Mouse (Mus musculus) forebrain, embryonic 15.5 days (tissue): Measurements from ENCODE around the gene Slc4a10. TPM values are rescaled to one million over a fixed set of nuclear protein-coding genes. Genes with fewer than 3 reads are reported as not detected.

ENCODE experiments used
- ATAC-seq: fragments of 200-750 bp; cut with Nextera tagmentation; replicated peaks from 2 replicates; pipeline ENCODE4 v1.8.0; 2017; ENCODE audit warnings: mild to moderate bottlenecking, moderate TSS enrichment, moderate library complexity
- H3K27ac ChIP-seq: fragments of 300-500 bp; sonication (generic); replicated peaks from 2 replicates; pipeline ENCODE4 v1.5.1; 2015; ENCODE audit warnings: mild to moderate bottlenecking, inconsistent platforms
- H3K27me3 ChIP-seq: fragments of 300-500 bp; sonication (generic); 2 replicates; pipeline ENCODE4 v1.6.1; 2015; ENCODE audit warnings: inconsistent platforms
- H3K36me3 ChIP-seq: fragments of 300-500 bp; sonication (generic); 2 replicates; pipeline ENCODE4 v1.6.1; 2015; ENCODE audit warnings: mild to moderate bottlenecking, inconsistent platforms
- H3K4me1 ChIP-seq: fragments of 300-500 bp; sonication (generic); 2 replicates; pipeline ENCODE4 v1.6.1; 2015; ENCODE audit warnings: inconsistent platforms
- H3K4me2 ChIP-seq: fragments of 300-500 bp; sonication (generic); replicated peaks from 2 replicates; pipeline ENCODE4 v1.6.1; 2015; ENCODE audit warnings: mild to moderate bottlenecking, inconsistent platforms
- H3K4me3 ChIP-seq: fragments of 300-500 bp; sonication (generic); 2 replicates; pipeline ENCODE4 v1.5.1; 2015; ENCODE audit warnings: mild to moderate bottlenecking, inconsistent platforms
- H3K9ac ChIP-seq: fragments of 300-500 bp; sonication (generic); replicated peaks from 2 replicates; pipeline ENCODE4 v1.6.1; 2015; ENCODE audit warnings: mild to moderate bottlenecking, inconsistent platforms
- H3K9me3 ChIP-seq: fragments of 300-500 bp; sonication (generic); 2 replicates; pipeline ENCODE4 v1.6.1; 2016; ENCODE audit warnings: inconsistent platforms
- WGBS: fragments of 180-500 bp; shearing (Covaris S2); methylation state at CpG from one replicate; pipeline ENCODE4 v1.1.7; 2015; ENCODE audit warnings: mixed read lengths; 5-methylcytosine and 5-hydroxymethylcytosine counted together
- polyA plus RNA-seq: library from polyadenylated mRNA; unstranded; fragments of >200 nt; fragmentation: Nextera tagmentation; extraction: Ambion mirVana; gene quantifications from 2 replicates; pipeline ENCODE4 v1.2.1, GENCODE M21; 2015

The Slc4a10 gene
- polyA plus RNA-seq, 1 experiment from 2014 or later: 8.9 TPM

DNA sequence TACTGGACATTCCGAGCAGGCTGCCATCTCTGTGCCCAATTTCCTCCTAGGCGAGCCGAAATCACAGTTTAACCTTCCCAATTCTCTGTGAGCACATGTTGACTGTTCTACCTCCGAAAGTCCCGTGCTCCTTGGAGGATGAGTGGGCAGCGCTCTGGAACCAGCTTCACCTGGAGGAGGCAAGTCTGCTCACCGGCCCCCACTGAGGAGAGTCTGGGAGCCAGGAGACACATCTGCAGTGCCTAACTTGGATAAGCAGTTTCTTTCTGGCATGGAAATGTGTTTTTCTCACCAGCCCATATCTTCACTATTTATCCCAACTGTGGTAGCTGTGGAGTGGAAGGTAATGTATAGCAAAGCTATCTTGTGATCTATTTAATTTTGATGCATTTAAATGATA lies 311.0 kb downstream of the Slc4a10 start:
- 89% methylated on average over 7 of the region's 7 CpGs for WGBS
- Histone ChIP-seq H3K4me2 (no peak overlapping the region), H3K27me3 (no peaks in the 10 kb centered on the region), H3K36me3 (no peaks in the 10 kb centered on the region), H3K4me3 (no peak overlapping the region), H3K27ac (no peak overlapping the region), H3K9ac (no peak overlapping the region), H3K9me3 (no peaks in the 10 kb centered on the region), H3K4me1 (peaks cover 20% of the 10 kb centered on the region)
- no peak for ATAC-seq

DNA sequence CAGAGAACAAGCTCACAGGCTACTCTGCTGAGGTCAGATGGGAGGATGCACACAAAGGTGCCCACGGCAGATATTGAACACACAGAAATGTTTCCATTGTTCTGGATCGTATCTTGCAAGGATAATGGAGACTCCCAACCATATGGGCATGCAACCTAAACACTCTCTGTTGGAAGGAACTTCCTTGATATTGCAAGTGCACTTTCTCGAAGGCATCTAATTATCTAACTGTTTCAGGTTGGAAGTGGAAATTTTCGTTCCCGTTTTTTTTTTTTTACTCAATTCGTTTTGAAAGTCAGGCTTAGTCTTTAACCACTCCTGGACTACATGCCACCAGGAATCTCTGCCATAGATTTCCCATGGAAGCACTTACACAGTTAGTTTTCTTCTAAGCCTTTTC lies 314.6 kb downstream of the Slc4a10 start:
- Histone ChIP-seq H3K4me1 (peaks cover 16% of the 10 kb centered on the region), H3K36me3 (no peaks in the 10 kb centered on the region), H3K4me3 (no peak overlapping the region), H3K27ac (peak overlapping the region; percentile 49), H3K9me3 (no peaks in the 10 kb centered on the region), H3K27me3 (no peaks in the 10 kb centered on the region), H3K4me2 (no peak overlapping the region), H3K9ac (no peak overlapping the region)
- 76% methylated on average over 6 of the region's 6 CpGs for WGBS
- ATAC-seq: no peak

DNA sequence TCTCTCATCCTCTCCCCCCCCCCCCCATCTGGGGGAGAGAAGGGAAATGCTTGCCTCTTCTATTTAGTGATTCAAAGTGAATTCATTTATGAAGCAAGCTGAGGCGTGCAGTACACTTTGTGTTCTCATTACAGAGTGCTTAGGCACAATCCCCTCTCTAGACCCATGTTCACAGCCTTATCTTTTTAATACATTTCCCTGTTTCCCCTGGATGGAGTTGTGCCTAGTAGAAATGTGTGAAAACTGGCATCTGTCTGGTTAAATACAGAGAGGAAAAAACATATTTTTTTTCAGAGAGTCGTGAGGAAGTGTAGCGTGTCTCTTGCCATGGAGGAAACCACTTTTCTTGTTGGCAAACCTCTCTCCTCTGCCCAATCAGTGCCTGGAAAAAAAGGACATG lies 315.3 kb downstream of the Slc4a10 start:
- peak overlapping the region; percentile 49 for H3K27ac ChIP-seq
- H3K4me2 ChIP-seq: no peak overlapping the region
- no peak overlapping the region for H3K4me3 ChIP-seq
- peaks cover 16% of the 10 kb centered on the region for H3K4me1 ChIP-seq
- no peaks in the 10 kb centered on the region for H3K27me3 ChIP-seq
- ATAC-seq: peak; percentile 73; the same call in 1 of the 2 replicates
- H3K9ac ChIP-seq: no peak overlapping the region
- H3K36me3 ChIP-seq: no peaks in the 10 kb centered on the region
- H3K9me3 ChIP-seq: no peaks in the 10 kb centered on the region
- 52% methylated on average over 3 of the region's 3 CpGs for WGBS

DNA sequence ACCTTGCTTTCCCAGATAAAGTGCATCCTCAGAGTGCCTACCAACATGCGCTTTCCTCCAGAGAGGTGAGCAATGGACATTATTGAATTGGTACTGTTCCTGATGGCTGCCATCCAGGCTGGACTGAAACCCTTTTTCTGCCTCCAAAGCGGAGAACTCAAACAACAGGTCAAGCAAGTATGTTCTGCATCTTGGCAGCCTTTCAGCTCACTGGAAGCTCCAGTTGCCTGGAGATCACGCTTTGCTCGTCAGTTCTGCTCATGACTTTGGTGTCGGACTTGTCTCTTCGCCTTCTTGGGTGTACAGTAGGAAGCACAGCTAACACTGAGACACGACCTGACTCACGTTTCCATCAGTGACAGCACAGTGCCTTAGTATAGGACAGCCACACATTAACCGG lies 315.9 kb downstream of the Slc4a10 start:
- Histone ChIP-seq H3K9ac (no peak overlapping the region), H3K4me1 (peaks cover 14% of the 10 kb centered on the region), H3K27me3 (no peaks in the 10 kb centered on the region), H3K27ac (peak overlapping the region; percentile 49; the same call in 1 of the 2 replicates), H3K4me3 (no peak overlapping the region), H3K4me2 (no peak overlapping the region), H3K36me3 (no peaks in the 10 kb centered on the region), H3K9me3 (no peaks in the 10 kb centered on the region)
- ATAC-seq: no peak
- WGBS: 81% methylated on average over 9 of the region's 9 CpGs

DNA sequence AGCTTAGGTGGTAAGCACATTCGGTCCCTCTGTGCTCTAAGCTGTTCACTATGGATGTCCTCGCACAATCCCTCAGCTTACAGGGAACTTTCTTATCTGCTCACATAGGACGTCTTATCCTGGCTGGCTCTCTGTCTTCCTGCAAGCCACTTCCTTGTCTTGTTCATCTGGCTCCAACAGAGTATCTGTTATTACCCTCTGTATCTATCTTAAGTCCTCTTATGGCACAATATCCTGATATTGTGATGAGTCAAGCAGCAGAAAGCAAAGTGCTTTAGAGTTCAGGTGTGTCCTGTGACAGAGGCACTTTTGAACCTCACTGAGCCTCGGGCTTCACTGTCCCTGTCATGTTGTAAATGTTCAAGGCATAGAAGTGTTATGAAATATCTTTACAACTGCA lies 317.3 kb downstream of the Slc4a10 start:
- Histone ChIP-seq H3K9me3 (no peaks in the 10 kb centered on the region), H3K4me2 (no peak overlapping the region), H3K36me3 (no peaks in the 10 kb centered on the region), H3K4me3 (no peak overlapping the region), H3K27me3 (no peaks in the 10 kb centered on the region), H3K27ac (no peak overlapping the region), H3K4me1 (peaks cover 13% of the 10 kb centered on the region), H3K9ac (no peak overlapping the region)
- no peak for ATAC-seq
- 88% methylated on average over 4 of the region's 4 CpGs for WGBS

DNA sequence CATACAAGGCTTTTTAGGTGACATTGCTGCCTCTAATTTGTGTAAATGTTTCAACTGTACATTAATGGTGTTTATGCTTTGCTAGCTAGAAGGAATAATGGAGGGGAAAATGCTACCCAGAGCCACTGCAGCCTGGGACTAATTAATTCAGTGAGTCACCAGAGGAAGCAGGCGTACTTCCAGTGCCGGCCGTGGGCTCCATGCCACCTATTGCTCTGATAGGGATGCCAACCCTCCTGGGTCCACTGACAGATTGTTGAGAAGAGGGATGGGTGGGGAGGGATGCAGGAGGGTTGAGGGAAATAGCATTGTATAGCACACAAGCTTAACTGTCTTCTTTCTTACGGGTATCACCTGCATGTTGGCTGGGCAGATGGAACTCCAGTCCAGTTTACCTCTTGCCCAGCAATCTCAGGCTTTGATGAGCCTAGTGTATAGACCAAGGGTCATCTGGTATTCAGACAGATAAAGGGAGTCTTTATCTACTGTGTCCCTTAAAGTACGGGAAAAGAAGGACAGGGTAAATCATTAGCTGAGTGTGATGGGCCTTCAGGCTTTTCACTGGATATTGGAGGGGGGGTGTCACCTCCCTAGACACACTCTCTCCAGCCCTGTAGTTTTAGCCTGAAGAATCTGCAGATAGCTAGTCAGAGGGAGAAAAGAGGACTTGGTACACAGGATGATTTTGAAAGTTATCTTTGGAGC lies 322.2 kb downstream of the Slc4a10 start:
- peak; percentile 55 for ATAC-seq

DNA sequence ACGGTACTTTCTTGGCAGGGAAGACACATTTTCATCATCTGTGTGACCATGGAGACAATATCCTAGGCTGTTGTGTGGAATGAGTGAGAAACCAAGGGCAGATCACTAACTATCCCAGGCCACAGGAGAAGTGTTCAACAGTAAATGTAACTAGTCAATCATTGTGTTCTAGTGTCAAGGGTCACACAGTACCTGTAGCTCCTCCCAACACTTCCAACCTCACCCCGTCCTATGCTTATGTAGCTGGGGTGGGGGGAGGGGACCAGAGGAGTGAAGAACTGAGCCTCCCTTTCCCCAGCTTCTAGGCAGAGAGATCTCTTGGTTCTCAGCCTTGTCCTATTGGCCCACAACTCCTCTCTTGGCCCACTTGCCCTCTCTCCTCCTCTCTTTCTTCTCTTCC lies 323.8 kb downstream of the Slc4a10 start:
- H3K4me2 ChIP-seq: no peak overlapping the region
- no peaks in the 10 kb centered on the region for H3K9me3 ChIP-seq
- WGBS: 66% methylated on average over 2 of the region's 2 CpGs
- no peak overlapping the region for H3K4me3 ChIP-seq
- no peak for ATAC-seq
- H3K27me3 ChIP-seq: no peaks in the 10 kb centered on the region
- no peaks in the 10 kb centered on the region for H3K36me3 ChIP-seq
- H3K9ac ChIP-seq: no peak overlapping the region
- H3K4me1 ChIP-seq: no peaks in the 10 kb centered on the region
- H3K27ac ChIP-seq: no peak overlapping the region

More for the DNA sequence above, 322.2 kb downstream of the Slc4a10 start:
- no peak overlapping the region for H3K27ac ChIP-seq
- H3K27me3 ChIP-seq: no peaks in the 10 kb centered on the region
- no peak overlapping the region for H3K9ac ChIP-seq
- H3K9me3 ChIP-seq: no peaks in the 10 kb centered on the region
- WGBS: 66% methylated on average over 5 of the region's 5 CpGs
- H3K36me3 ChIP-seq: no peaks in the 10 kb centered on the region
- no peaks in the 10 kb centered on the region for H3K4me1 ChIP-seq
- no peak overlapping the region for H3K4me2 ChIP-seq
- H3K4me3 ChIP-seq: no peak overlapping the region

DNA sequence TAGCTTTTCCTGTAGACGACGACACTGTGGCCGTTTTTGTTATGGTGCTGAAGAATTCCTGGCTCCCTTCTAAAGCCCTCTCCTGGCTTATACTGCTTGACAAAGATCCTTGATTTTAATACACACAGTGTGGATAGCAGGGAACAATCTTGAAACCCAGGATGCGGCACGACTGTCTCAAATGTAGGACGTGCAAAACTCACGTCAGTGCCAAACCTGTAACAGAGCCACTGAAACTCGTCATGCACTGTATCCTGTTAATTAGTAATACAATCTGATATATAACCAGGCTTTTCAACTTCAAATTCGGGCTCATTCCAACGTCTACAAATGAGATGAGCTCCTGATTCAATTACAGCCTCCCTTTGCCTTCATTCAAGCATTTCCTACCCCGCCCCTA lies 327.4 kb downstream of the Slc4a10 start:
- Histone ChIP-seq H3K27ac (no peak overlapping the region), H3K9me3 (no peaks in the 10 kb centered on the region), H3K36me3 (no peaks in the 10 kb centered on the region), H3K4me2 (no peak overlapping the region), H3K4me3 (no peak overlapping the region), H3K4me1 (no peaks in the 10 kb centered on the region), H3K27me3 (no peaks in the 10 kb centered on the region), H3K9ac (no peak overlapping the region)
- ATAC-seq: no peak
- 52% methylated on average over 11 of the region's 11 CpGs for WGBS

Other genes with a start within 250 kb of the Slc4a10 start
- gene Tbr1, start 243.5 kb upstream of the Slc4a10 start, polyA plus RNA-seq: 60.8 and 61.6 TPM in 2 replicates